Mouse (Mus musculus) spleen, adult 18-20 months (tissue): ENCODE data around the gene BC030499.
"Not testable (repeated sequence)": the region's sequence is repeated elsewhere in the genome, so short reads cannot be mapped to it uniquely, and the experiment has no call there.

Experiments
- DNase-seq, 2 experiments: peaks; one replicate each; pipeline ENCODE4 v3.0.0; 2022; ENCODE audit warnings: mixed read lengths in 2 of 2

Gene BC030499

DNA sequence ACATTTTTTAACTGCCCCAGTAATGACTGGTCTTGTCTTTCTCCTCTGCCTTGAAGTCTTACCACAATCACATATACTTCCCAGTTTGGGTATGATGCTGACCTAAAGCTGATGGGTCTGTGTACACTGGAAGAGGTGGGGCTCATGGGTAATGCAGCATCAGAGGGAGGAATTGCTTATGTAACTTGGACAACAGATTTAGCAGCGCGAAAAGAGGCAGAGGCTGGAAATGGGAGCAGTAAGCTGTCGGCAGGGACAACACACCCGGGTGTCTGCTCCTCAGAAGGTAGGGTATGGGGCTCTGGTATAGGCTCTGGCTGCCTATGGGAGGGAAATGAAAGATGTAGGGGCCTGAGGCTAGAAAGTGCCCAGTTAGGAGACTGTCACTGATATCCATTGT lies at the start of gene BC030499:
TSS of gene BC030499 (plus strand) at position 188 of the 400 bp plus-strand sequence.
- no peak for DNase-seq

- no peak for DNase-seq
Observed at GRCm38 (mm10) chr11:78245261-78245626, 45.4 kb upstream of the BC030499 start.

GRCm38 (mm10) chr11:78245627-78246317 lies 44.9 kb upstream of the BC030499 start, which contains the start of the genes Sdf2 and Supt6:
Sdf2 (plus strand) TSS chr11:78245746.
Supt6 (minus strand) TSS chr11:78245987.
- peak; percentile 71 to 83 for DNase-seq

DNA sequence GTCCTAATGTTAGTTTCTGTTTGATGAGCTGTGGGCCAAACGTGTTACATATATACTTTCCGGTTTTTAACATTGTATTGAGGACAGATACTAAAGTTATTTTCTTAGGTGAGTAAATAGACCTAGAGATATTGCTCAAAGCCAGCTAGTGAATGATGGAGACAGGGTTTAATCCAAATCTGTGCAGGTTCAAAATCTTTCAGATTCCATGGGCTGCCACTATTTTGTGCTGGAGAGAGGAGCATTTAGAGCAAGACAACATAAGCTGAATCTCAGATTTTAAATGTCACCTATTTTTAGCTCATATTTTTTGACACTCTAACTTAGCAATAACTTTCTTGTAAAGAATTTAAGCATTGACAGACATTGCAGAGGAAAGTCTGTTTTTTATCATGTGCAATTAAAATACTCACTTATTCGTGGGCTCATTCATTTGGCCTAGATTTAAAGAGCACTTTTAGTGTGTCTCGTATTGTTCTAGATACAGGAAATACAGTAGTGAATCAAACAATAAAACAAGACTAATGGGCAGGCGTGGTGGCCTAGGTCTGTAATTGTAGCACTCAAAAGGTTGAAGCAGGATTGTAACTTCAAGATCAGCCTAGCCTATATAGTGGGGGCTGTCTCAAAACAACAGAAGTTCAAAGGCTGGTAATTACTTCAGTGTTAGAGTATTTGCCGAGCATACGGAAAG lies 44.2 kb upstream of the BC030499 start:
- DNase-seq, result no peak

- no peak for DNase-seq
Observed at GRCm38 (mm10) chr11:78247012-78247348, 43.7 kb upstream of the BC030499 start.

DNA sequence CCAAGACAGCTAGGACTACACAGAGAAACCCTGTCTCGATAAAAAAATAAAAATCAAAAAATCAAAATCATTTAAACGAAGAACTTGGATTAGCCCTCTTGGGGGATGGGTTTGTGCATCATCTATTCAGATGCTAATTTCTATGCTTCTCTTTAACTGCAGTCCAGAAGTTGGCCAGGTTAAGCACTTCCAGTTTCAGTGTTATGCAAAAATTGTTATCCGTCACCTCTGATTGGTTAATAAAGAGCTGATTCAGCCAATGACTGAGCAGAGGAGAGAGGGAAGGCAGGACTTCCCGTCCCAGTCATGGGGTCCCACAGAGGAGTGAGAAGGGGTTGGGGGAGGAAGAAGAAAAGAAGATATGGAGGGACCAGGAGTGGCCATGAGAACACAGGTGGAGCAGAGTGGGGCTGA lies 42.9 kb upstream of the BC030499 start:
- no peak for DNase-seq

GRCm38 (mm10) chr11:78256618-78257017 lies 34.0 kb upstream of the BC030499 start:
- no peak for DNase-seq

- DNase-seq, result no peak
Observed at GRCm38 (mm10) chr11:78260489-78261258, 30.0 kb upstream of the BC030499 start.

DNA sequence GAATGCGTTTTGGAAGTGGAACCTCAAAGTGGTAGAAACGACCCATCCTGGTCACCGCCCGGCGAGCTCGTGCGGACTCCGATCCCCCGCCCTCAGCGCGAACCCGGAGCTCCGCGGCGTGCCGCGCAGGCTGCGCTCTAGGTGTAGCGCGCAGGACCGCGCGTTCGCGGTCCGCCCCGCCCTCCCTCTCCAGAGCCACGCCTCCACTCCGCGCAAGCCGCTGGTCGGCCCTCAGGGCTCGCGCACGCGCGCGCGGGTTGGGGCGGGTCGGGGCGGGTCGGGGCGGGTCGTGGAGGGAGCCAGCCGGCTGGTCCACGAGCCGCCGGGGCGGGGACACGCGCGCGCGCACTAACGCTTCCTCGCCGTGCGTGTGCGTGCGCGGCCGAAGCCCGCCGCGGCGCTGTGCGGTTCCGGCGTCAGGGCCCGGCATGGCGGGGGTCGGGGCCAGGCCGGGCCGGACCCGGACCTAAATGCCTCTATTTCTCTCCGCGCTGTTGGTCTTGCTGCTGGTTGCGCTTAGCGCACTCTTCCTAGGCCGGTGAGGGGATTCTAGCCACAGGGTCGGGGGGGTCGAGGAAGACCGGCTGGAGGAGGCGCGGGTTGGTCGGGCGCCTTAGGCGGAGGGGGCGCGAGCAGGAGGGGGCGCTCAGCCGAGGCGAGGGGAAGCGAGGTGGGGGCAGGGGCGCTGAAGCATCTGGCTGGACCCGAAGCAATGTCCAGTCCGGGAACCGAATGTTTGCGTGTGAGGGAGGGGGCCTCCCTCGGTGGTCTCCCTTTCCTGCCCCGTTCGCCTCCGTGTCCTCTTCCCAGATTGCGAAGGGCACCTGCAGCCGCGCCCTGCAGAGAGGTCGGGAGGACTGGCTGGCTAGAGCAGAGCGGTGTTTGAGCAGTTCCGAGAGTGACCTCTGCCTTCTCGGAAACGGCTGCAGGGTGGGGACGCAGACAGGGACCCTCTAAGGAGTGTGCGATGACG lies 29.0 kb upstream of the BC030499 start, which contains the start of gene 2610507B11Rik:
TSS of gene 2610507B11Rik (plus strand) at position 373 of the 973 bp plus-strand sequence.
- DNase-seq, result peak; percentile 90 to 94

GRCm38 (mm10) chr11:78262550-78262949 lies 28.1 kb upstream of the BC030499 start:
- peak; percentile 18 to 46 for DNase-seq

GRCm38 (mm10) chr11:78265571-78265970 lies 25.1 kb upstream of the BC030499 start:
- no peak for DNase-seq

DNA sequence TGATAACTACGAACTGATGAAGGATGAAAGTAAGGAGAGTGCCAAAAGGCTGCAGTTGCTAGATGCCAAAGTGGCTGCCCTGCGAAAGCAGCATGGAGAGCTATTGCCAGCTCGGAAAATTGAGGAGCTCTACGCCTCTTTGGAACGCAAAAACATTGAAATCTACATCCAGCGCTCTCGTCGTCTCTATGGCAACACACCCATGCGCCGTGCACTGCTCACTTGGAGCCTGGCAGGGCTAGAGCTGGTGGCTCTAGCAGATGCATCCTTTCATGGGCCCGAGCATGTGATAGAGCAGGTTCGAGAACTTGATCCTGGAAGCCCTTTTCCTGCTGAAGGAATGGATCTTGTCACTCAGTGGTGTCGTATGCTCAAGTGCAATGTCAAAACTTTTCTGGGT lies 18.7 kb upstream of the BC030499 start:
- no peak for DNase-seq

DNA sequence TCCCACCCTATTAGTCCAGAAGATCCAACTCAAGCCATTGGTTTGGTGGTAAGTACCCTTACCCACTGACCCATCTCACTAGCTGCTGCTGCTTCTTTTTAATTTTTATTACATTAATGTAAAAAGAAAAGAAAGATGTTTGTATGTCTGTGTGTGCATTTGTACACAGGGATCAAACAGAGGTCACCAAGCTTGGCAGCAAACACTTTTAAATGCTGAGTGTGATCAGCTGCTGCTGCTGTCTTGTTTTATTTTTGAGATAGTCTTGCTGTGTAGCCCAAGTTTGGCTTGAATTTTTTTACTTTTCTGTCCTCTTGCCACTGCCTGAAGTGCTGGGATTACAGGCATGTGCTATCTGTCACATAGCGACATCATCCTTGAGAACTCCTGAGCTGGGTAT lies 15.0 kb upstream of the BC030499 start:
- DNase-seq, result no peak

DNA sequence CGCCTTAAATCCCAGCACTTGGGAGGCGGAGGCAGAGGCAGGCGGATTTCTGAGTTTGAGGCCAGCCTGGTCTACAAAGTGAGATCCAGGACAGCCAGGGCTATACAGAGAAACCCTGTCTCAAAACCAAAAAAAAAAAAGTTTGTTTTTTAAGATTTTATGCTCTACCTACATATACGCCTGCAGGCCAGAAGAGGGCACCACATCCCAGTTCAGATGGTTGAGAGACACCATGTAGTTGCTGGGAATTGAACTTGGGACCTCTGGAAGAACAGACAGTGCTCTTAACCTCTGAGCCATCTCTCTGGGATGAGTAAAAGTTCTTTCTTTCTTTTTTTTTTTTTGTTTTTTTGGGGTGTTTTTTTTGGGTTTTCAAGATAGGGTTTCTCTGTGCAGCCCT lies 14.5 kb upstream of the BC030499 start:
- DNase-seq, result not testable (repeated sequence)

DNA sequence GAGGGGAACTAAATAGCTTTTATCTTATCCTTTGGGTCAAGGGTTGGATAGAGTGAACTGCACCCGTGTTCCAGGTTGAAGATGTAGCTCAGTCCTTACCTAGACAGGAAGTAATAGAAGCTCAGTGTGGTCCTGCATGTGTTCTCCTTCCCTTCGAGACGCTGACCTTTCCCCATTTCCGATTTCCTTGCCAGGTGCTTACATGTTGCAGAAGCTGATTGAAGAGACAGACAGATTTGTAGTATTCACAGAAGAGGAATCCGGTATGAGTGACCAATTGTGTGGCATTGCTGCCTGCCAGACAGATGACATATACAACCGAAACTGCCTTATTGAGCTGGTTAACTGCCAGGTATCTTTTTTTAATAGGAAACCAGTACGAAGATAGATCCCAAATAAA lies 11.8 kb upstream of the BC030499 start:
- DNase-seq, result no peak

- no peak for DNase-seq
Observed at GRCm38 (mm10) chr11:78279586-78279985, 11.1 kb upstream of the BC030499 start.

DNA sequence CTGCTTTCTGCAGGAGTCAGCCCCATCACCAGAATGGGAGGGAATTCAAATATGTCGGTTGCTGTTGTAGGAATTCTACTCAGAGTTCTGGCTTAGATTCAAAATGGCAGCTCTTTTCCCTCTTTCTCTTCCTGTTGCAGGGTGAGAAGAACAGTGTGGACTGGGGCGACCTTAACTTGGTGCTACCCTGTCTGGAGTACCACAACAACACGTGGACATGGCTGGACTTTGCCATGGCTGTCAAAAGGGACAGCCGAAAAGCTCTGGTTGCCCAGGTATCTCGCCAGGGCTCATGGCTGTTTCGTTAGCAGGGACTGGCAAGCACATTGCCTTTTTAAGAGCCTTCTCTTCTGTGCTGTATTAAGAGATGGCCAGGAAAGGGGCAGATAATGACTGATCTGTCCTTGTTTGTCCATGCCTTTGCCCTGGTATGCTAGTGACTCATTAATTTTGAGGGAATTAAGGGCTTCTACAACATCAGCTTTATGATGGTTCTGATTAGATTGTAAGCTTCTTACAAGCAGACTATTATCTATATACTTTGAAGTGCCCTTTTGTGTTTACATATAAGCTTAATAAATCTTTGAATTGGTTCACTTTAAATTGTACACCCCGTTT lies 1.4 kb upstream of the BC030499 start:
- DNase-seq, result no peak

GRCm38 (mm10) chr11:78294585-78294984 lies 3.9 kb downstream of the BC030499 start:
- DNase-seq, result no peak

GRCm38 (mm10) chr11:78300917-78301316 lies 10.3 kb downstream of the BC030499 start:
- no peak for DNase-seq

GRCm38 (mm10) chr11:78301357-78302084 lies 10.9 kb downstream of the BC030499 start, which contains the start of gene Spag5:
Spag5 (plus strand) TSS chr11:78301529.
- peak; percentile 77 to 89 for DNase-seq

- no peak for DNase-seq
Observed at GRCm38 (mm10) chr11:78305272-78305671, 14.6 kb downstream of the BC030499 start.
